Mouse (Mus musculus) embryonic stem cell, embryonic (primary cell): ENCODE data around the gene Cdk11b.

Experiments used
- CTCF ChIA-PET, 4 experiments: fragments of 300-600 bp in 2 of 4; fragments of 350-600 bp in 2 of 4; sonication (Branson Sonifier 250); formaldehyde crosslinking; loops; one replicate each; lab custom pipeline; 2022; ENCODE audit warnings: inconsistent platforms in 2 of 4; lab: Charles Lee
- POLR2A ChIA-PET, 4 experiments: fragments of 300-600 bp in 2 of 4; fragments of 350-600 bp in 2 of 4; sonication (Branson Sonifier 250); formaldehyde crosslinking; loops; one replicate each; lab custom pipeline; 2022; ENCODE audit warnings: antibody characterized with exemption in 4 of 4, inconsistent platforms in 1 of 4; lab: Charles Lee

Cdk11b gene

DNA sequence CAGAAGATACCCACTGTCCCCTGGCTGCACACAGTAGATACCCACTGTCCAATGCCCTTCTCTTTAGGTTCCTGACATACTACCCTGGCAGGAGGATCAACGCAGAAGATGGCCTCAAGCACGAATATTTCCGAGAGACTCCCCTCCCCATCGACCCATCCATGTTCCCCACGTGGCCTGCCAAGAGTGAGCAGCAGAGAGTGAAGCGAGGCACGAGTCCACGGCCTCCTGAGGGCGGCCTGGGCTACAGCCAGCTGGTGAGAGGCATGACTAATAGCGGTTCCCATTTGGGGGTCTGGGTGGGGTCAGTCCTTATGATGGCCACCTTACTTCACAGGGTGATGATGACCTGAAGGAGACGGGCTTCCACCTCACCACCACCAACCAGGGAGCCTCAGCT lies 24.7 kb downstream of the Cdk11b start:
- POLR2A ChIA-PET, result interaction anchor here in 2 of 4 experiments (1.2 to 4.1 kb wide), 2 partner anchors 49 to 50 kb away, joined by 3 to 20 read pairs; no protein-coding TSS in a partner anchor
- CTCF ChIA-PET, result no interaction called here

DNA sequence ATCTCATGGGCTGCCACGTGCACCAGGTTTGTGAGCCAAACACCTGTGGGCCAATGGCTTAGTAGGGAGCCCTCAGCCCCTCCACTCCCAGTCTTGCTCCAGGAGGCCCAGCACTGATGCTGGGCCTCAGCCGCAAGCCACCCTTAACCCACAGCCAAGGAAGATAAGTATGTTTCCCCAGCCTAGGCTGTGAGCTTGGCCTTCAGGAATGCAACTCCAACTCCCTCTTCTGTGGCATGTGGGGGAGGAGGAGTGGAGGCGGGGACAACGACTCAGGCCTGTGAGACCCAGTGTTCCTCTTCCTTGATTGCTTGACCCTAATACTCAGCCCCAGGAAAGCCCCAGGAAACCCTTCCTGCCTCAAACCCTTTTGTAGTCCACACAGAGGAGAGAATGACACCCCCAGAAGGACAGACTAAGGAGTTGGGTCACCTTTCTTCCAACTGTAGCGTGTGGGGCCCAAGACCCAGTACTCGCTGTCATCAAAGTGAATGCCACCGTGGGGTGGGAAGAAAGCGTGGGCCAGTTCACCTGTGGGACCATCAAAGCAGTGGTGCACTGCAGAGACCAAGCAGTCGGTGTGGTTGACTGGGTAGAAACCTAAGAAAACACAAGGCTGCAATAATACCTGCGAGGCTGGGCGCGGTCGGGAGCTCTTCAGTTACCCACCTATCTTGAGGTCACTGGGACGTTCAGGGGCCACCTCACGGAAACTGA lies 27.1 kb downstream of the Cdk11b start:
- POLR2A ChIA-PET, result interaction anchor here in 3 of 4 experiments (0.5 to 6.5 kb wide), 14 partner anchors 12 to 359 kb away, joined by 3 to 69 read pairs (median 4); partner anchors contain the start of genes Mib2 (in 3 of the 3) and Ssu72 (in 1 of the 3)
- CTCF ChIA-PET, result interaction anchor here in 2 of 4 experiments (0.9 kb wide), 3 partner anchors 7 to 17 kb away, joined by 3 read pairs; partner anchors contain the start of gene Mib2 (in 1 of the 2)

DNA sequence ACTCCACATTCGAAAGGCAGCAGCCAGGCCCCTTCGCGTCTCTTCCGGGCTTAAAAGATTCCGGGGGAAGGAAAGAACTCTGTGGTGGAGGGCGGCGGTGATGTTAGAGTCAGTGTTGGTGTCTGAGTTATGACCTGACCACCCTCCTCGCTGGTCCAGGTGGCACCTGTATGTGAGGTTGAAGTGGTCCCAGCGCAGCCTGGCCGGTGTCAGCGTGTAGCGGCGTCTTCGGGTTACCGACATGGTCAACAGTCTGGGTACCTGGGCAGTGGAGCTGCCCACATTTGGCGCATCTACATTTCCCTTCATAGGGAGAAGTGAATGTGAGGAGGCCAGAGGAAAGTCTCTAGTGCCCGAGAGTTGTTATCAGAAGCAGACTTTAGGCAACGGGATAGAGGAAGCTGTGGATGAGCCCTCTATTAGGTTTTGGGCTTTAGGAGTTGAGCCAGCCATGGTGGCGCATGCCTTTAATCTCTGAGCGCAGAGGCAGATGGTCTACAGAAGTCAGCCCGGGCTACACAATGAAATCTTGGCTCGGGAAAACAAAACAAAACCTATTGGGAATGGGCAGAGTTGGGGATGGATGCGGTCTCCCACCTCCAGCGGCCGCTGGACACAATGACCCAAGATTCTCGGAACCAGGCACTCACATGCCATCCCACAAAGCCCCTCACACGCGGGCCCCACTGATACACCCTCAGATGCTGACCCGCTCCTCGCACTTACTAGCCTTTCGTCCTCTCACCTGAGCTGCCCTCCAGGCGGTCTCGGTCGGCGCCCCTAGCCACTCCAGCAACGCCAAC lies 27.8 kb downstream of the Cdk11b start:
- ChIA-PET CTCF (interaction anchor here in 3 of 4 experiments (0.6 to 1.1 kb wide), 6 partner anchors 8 to 781 kb away, joined by 3 read pairs; partner anchors contain the start of gene Atad3a (in 1 of the 3)), POLR2A (interaction anchor here in 3 of 4 experiments (0.5 to 6.5 kb wide), 23 partner anchors 10 to 360 kb away, joined by 3 to 69 read pairs (median 5); partner anchors contain the start of genes Mib2 (in 3 of the 3) and Ssu72 (in 1 of the 3))

DNA sequence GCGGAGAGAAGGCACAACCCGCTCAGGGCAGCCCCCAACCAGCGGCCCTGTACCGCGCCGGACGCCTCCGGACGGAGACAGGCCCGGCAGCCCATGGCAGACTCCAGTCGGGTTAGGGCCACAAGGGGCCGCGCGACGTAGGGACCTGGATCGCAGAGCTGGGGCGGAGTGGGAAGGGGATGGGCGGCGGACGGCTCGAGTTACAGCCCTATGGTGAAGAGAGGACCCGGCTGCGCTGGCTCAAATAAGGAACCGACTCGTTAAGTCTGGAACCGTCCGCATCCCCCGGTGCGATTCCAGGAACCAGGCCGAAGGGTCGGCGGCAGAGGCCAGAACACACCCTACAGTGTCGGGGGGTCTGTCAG lies 28.4 kb downstream of the Cdk11b start, which contains the start of gene Mmp23:
Mmp23 (minus strand) TSS at position 299 of the 365 bp plus-strand sequence.
- POLR2A ChIA-PET, result interaction anchor here in 3 of 4 experiments (1.2 to 6.5 kb wide), 16 partner anchors 10 to 57 kb away, joined by 3 to 69 read pairs (median 8); partner anchors contain the start of genes Mib2 (in 3 of the 3) and Ssu72 (in 2 of the 3)
- CTCF ChIA-PET, result interaction anchor here in 3 of 4 experiments (0.6 to 1.7 kb wide), 6 partner anchors 9 to 781 kb away, joined by 3 to 6 read pairs (median 3); partner anchors contain the start of gene Atad3a (in 1 of the 3)

DNA sequence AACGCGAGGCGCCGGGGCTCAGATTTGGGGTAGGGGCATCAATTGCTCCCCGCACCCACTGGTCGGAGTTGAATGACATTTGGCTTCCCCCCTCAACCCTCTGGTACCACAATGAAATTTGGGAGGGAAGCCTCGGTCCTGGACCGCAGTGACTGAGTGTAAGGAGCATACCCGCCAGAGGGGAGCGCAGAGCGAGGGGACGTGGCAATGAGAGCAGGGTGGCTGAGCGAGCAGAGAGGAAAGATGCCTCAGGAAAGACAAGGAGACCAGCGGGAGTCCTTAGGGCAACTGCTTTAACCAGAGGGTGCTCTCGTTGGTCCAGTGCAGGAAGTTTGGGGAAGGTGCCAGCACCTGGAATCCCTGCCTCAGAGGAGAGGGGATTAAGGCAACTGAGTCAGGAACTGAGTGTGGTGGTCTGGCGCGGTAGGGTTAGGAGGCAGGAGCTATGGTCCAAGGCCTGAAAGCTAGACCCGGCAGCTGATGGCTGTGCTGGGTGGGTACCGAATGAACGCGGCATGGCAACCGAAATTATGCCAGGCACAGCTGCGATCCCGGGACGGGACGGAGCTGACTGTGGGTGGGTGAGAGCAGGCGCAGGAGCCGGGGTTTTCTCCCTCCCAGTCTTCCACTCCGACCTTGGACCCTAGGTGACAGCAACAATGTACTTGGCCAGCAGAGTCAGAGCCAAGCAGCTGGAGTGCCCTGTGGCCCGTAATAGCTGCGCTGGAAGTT lies 29.0 kb downstream of the Cdk11b start:
- POLR2A ChIA-PET, result interaction anchor here (0.5 to 6.5 kb wide), 25 partner anchors 9 to 261 kb away, joined by 3 to 69 read pairs (median 5); partner anchors contain the start of genes Mib2 (in 3 of the 4), Ssu72 (in 2 of the 4), Cdk11b (in 1 of the 4) and Fndc10 (in 1 of the 4)
- CTCF ChIA-PET, result interaction anchor here in 2 of 4 experiments (0.6 to 2.1 kb wide), 8 partner anchors 10 to 782 kb away, joined by 3 to 7 read pairs (median 4); partner anchors contain the start of gene Mib2 (in 1 of the 2)

DNA sequence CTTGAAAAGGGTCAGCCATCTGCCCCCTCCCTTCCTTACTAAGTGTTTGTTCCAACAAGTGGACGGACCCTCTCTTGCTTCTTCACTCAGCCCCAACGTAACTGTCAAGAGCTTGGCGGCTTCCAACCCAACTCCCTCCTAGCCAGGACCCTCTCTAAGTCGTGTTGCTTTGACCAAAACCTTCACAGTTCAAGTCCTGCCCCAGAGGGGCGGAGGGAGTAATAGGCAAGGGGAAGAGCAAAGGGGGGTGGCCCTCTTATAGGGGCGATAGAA lies 29.5 kb downstream of the Cdk11b start:
- ChIA-PET POLR2A (interaction anchor here (0.5 to 6.5 kb wide), 27 partner anchors 8 to 261 kb away, joined by 3 to 69 read pairs (median 5); partner anchors contain the start of genes Mib2 (in 3 of the 4), Ssu72 (in 2 of the 4), Cdk11b (in 1 of the 4) and Fndc10 (in 1 of the 4)), CTCF (interaction anchor here in 2 of 4 experiments (0.6 to 2.1 kb wide), 7 partner anchors 9 to 173 kb away, joined by 3 to 7 read pairs (median 4); partner anchors contain the start of gene Mib2 (in 1 of the 2))

DNA sequence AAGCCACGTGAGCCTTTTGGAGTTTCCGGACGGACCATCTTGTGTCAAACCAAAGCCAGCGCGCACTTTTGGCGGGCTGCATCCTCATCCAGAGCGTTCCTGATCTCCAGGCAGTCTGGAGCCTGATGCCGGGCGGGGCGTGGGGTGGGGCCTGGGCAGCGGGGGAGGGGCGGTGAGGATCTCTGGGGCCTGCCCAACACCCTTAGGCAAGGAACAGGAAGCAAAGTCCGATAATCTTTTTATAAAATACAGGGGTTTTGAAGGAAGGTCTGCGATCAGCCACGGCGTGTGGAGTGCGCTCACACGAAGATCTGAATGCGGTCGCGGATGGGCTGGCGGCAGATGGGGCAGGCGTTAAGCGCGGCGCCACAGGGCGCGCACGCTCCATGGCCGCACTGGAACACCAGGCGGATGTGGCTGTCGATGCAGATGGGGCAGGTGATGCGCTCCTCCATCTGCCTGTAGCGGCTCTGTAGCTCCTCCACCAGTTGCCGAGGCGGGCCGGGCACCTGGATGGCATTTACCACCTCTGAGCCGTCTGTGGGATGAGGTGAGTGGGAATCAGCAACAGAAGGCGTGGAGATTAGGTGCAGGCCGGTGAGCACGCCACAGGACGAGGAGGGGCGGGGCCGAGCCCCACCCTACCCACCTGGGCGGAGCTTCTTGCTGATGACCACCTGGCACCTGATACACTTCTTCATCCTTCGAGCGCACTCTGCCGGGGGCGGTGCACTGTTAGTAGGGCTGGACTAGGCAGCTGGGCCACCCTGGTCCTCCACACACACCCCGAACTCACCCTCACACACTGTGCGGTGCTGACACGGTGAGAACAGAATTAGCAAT lies 30.0 kb downstream of the Cdk11b start:
- CTCF ChIA-PET, result interaction anchor here in 3 of 4 experiments (0.6 to 2.1 kb wide), 11 partner anchors 9 to 891 kb away, joined by 3 to 7 read pairs (median 4); partner anchors contain the start of gene Mib2 (in 1 of the 3)

DNA sequence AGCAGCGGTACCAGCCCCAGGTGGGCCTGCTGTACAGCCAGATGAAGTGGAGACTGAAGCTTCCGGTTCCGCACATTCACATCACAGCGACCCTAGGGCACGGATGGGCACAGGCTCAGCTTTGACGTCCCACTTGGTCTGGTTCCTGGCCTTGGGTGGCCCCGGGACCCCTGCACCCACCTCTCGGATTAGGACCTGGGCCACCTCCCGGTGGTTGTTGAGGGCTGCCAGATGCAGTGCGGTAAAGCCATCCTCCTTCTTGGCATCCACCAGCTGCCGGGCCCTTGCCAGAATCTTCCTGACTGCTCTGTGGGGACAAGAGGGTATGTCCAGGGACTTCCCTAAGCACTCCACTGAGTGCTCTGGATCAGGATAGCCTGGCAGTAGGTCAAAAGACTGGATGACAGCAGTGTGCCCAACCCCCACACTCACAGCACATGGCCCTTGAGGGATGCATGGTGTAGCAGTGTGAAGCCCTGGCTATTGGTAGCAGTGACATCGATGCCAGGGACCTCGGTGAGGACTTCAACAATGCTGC lies 31.6 kb downstream of the Cdk11b start:
- POLR2A ChIA-PET, result interaction anchor here (0.7 to 6.5 kb wide), 15 partner anchors 8 to 55 kb away, joined by 3 to 69 read pairs (median 6); partner anchors contain the start of genes Mib2 (in 4 of the 4), Cdk11b (in 1 of the 4), Gm10563 (in 1 of the 4) and Slc35e2 (in 1 of the 4)
- CTCF ChIA-PET, result interaction anchor here in 1 of 4 experiments (0.6 kb wide), 1 partner anchor 265 kb away, joined by 3 read pairs; no protein-coding TSS in a partner anchor

More for the DNA sequence above, 30.0 kb downstream of the Cdk11b start:
- POLR2A ChIA-PET, result interaction anchor here (0.7 to 6.5 kb wide), 39 partner anchors 9 to 188 kb away, joined by 3 to 69 read pairs (median 4); partner anchors contain the start of genes Mib2 (in 4 of the 4), Gm10563 (in 2 of the 4), Cdk11b (in 1 of the 4) and Fndc10 (in 1 of the 4)

DNA sequence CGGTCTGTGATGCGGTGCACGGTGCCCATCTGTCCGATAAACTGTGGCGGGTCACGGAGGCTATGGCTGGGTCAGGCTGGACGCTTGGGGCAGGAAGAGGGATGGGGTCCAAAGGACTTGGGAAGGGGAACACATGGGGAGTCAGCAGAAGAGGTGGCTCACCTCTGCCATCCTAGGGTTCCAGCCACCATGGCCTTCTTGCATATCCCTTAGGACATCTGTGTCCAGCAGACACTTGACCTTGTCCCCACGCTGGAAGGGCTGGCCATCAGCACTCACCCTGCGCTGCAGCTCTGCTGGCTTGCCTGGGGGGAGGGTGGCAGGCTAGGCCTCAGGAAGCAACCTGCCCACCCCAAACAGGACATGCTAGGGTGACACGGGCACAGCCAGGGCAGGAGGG lies 34.3 kb downstream of the Cdk11b start:
- POLR2A ChIA-PET, result interaction anchor here in 2 of 4 experiments (1.1 to 2.0 kb wide), 2 partner anchors 10 to 11 kb away, joined by 4 to 11 read pairs; partner anchors contain the start of gene Mib2 (in 2 of the 2)
- CTCF ChIA-PET, result no interaction called here

DNA sequence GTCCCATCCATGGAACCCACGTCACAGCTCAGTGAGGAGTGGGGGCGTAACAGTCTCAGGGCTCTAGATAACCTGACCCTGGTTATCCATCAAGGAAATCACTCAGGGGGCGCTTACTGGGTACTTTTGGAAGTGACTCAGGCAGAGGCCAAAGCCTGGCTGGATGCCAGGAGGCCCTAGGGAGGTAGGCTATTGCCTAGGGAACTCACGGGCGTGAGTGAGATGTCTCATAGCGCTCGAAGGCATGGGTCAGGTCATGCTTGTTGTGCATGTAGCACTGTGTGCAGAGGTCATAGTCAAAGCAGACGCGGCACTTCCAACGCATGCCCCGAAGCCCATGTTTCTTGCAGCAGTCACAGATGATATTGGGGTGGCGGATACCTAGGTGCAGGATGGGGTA lies 36.0 kb downstream of the Cdk11b start:
- ChIA-PET POLR2A (interaction anchor here in 1 of 4 experiments (0.9 to 2.0 kb wide), 3 partner anchors 8 to 40 kb away, joined by 3 to 11 read pairs (median 4); partner anchors contain the start of gene Mib2), CTCF (no interaction called here)

DNA sequence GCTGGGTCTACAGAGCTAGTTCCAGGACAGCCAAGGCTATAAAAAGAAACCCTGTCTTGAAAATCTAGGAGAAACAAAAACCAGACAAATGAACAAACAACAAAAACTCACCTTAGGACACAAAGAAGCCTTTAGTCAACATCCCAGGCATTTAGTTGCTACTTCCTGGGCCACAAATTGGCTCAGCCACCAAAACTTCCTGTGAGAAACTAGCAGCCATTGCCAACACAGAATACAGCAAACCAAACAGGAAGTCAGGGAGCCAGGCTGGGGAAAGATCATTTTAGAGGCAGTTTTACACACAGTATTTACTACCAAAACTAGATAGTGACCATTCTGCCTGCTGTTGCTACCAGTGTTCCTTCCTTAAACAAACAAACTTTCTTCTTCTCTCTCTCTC lies 42.2 kb downstream of the Cdk11b start:
- ChIA-PET CTCF (no interaction called here), POLR2A (interaction anchor here in 2 of 4 experiments (1.1 to 1.6 kb wide), 3 partner anchors 30 to 38 kb away, joined by 3 read pairs; partner anchors contain the start of gene Ssu72 (in 1 of the 2))

DNA sequence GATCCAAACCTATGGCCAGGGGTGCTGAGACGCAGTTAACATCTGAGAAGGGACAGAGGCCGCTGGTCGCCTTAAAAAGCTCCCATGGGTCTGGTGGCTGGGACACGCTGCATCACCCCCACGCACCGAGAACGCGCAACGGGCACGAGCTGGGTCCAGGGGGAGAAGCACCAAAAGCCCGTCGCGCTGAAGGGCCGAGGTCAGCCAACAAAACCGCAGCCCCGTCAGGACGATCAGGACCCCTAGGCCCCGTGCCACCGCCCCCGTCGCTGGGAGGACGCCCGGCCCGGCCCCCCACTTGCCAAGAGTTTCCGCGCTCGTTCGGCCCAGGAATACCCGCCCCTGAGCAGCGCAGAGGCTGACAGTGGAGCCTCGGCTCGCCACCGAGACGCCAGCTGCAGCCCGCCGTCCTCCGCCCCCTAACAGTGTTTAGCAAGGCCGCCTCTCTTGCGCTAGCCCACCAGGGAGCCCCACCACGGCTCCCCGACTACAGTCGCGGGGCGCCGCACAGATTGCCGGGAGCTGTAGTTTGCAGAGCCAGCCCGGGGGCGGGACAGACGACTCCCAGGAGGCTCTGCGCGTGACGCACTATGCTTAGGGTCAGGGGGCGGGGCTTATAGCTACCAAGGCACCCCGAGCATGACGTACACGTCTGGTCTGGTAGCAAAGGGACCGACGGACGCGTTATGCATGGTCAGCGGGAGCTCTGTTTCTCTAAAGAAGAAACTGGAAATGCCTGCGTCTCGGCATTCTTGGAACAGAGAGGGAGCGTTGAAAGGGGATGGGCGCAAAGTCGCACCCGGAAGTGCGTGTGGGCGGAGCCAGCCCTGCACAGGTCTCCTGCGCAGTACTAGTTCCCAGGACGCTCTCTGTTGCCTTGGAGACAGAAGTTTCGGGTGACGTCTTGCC lies 44.3 kb downstream of the Cdk11b start, which contains the start of gene Mib2:
Mib2 (minus strand) TSS at position 510 of the 909 bp plus-strand sequence.
- ChIA-PET POLR2A (interaction anchor here (0.5 to 4.3 kb wide), 80 partner anchors 8 to 602 kb away, joined by 3 to 121 read pairs (median 4); partner anchors contain the start of genes Slc35e2 (in 3 of the 4), Ssu72 (in 3 of the 4), Atad3a (in 2 of the 4) and Fndc10 (in 2 of the 4)), CTCF (interaction anchor here (0.6 to 1.7 kb wide), 15 partner anchors 14 to 442 kb away, joined by 3 to 7 read pairs (median 4); partner anchors contain the start of gene Gm10563 (in 1 of the 4))

DNA sequence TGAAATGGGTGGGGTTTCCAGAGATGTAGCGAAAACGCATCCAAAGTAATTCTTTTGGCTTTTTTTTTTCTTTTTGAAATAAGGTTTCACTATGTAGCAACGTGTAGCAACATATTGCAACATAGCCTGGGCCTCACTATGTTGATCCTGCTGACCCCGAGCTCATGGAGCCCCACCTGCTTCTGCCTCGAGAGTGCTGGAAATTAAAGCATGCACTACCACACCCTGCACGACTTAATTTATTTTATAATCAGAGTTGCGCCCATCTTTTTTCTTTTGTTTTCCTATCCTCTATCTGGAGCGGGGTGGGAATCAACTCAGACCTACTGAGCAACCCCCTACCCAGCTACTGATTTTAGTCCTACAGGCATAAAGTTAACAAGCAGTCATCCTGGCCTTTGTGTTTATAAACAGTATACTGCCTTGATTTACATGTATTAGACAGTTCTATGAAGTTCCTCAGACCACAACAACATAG lies 45.0 kb downstream of the Cdk11b start:
- ChIA-PET CTCF (interaction anchor here in 3 of 4 experiments (0.6 to 1.7 kb wide), 14 partner anchors 15 to 189 kb away, joined by 3 to 7 read pairs (median 4); partner anchors contain the start of gene Gm10563 (in 1 of the 3)), POLR2A (interaction anchor here (0.5 to 4.3 kb wide), 79 partner anchors 10 to 603 kb away, joined by 3 to 121 read pairs (median 5); partner anchors contain the start of genes Slc35e2 (in 3 of the 4), Ssu72 (in 3 of the 4), Atad3a (in 2 of the 4) and Fndc10 (in 2 of the 4))

DNA sequence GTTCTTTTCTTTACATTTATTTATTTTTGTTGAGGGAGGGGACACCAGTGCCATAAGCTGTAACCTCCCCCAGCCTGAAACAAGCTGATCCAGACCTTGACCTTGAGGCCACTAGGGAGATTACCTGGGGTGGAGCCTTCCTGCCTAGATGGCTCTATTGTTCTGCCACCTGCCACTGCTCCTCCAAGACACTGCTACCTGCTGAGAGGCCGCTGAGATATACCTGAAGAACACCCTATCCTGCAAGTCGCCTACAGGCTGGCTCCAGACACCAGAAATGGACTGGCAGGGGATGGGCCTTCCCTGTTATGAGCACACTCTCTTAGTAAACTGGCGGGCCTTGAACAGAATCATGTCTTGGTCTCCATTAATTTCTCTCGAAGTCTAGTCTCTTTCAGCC lies 45.6 kb downstream of the Cdk11b start:
- ChIA-PET POLR2A (interaction anchor here (0.6 to 4.3 kb wide), 38 partner anchors 11 to 189 kb away, joined by 3 to 121 read pairs (median 8); partner anchors contain the start of genes Ssu72 (in 3 of the 4), Fndc10 (in 2 of the 4), Mmp23 (in 2 of the 4) and Slc35e2 (in 2 of the 4)), CTCF (interaction anchor here in 2 of 4 experiments (0.6 to 1.5 kb wide), 5 partner anchors 16 to 30 kb away, joined by 3 to 7 read pairs (median 5); no protein-coding TSS in a partner anchor)
